Mouse (Mus musculus): ENCODE results near the gene Vwa1. TPM values are rescaled to one million over a fixed set of nuclear protein-coding genes. Genes with fewer than 3 reads are reported as not detected.

The Vwa1 gene
- total and polyA plus RNA-seq, 3 experiments: 0.13 to 1.8 (median 0.15) TPM

DNA sequence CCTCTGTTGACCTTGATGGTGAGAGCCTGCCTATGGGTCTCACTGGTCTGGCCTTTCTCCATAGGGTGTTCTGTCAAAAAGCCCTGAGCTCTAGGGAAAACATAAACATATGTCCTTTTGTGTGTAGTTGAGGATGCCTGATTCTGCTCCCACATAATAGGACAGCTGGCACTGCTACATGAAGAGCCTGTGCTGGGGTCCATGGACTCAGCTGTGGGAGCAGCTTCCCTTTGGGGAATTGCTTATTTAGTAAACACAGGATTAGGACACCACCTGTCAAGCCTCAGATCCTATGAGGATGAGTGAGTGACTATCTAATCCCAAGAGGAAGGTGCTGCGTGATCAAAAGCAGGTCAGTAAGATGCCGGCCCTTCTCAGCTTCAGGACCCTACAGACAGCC is 46.5 kb downstream of the Vwa1 start:
- no peak for DNase-seq (ENCODE audit: extremely low read depth)
- H3K4me2 ChIP-seq (ENCODE audit: insufficient read depth, low read depth, poor library complexity, severe bottlenecking): no peak overlapping the region
- H3K79me2 ChIP-seq (replicated peaks; ENCODE audit: control insufficient read depth, extremely low read depth, insufficient read depth, poor library complexity, severe bottlenecking): no peaks in the 10 kb centered on the region
- dilution Hi-C loops (cut with MboI; ENCODE audit: extremely low pct_ligation_motif_present, extremely low pct_unique_long_range_greater_than_20kb, low sequenced_read_pairs) (no loop called here), in situ Hi-C loops (cut with MboI; ENCODE audit: low pct_ligation_motif_present, low pct_unique_long_range_greater_than_20kb, low sequenced_read_pairs) (no loop called here)
- no peak overlapping the region for H3K27ac ChIP-seq (ENCODE audit: insufficient read depth, low read depth)
- no peaks in the 10 kb centered on the region for H3K4me1 ChIP-seq (ENCODE audit: control insufficient read depth in 1 of 2, insufficient read depth in 2 of 2)
- no peak overlapping the region for H3K4me3 ChIP-seq (replicated peaks in 1 of 3; ENCODE audit: low read depth in 2 of 3, low read length in 2 of 3, poor library complexity in 1 of 3)
- no peaks in the 10 kb centered on the region for H3K27me3 ChIP-seq (replicated peaks)
- peaks cover 63 to 89% of the 10 kb centered on the region in 2 experiments for H3K36me3 ChIP-seq (replicated peaks in 1 of 2; ENCODE audit: control insufficient read depth in 1 of 2, insufficient read depth in 1 of 2, low read length in 1 of 2)
- H3K9me3 ChIP-seq (replicated peaks; ENCODE audit: low read length): no peaks in the 10 kb centered on the region
- H3K9ac ChIP-seq (ENCODE audit: insufficient read depth, low read depth): no peak overlapping the region
- TF ChIP-seq CHD2 (IDR thresholded peaks at IDR 0.05; ENCODE audit: low read length): no peak

DNA sequence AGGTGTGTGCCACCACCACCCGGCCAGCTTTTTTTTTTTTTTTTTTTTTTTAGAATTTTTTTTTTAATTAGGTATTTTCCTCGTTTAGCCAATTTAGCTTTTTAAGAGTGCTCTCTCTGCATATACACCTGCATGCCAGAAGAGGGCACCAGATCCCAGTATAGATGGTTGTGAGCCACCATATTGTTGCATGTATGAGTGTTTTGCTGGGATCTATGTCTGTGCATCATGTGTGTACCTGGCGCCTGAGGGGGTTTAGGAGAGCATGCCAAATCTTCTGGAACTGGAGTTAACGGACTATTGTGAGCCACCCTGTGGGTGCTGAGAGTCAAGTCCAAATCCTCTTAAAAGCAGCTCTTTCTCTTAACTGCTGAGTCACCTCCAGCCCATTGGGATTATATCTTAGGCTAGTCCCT is 52.8 kb downstream of the Vwa1 start:
- in situ Hi-C loops (cut with MboI; ENCODE audit: low pct_ligation_motif_present, low pct_unique_long_range_greater_than_20kb, low sequenced_read_pairs) (no loop called here), dilution Hi-C loops (cut with MboI; ENCODE audit: extremely low pct_ligation_motif_present, extremely low pct_unique_long_range_greater_than_20kb, low sequenced_read_pairs) (no loop called here)
- H3K9ac ChIP-seq (ENCODE audit: insufficient read depth, low read depth): no peak overlapping the region
- no peaks in the 10 kb centered on the region; a peak in 1 of 4 replicates for H3K4me1 ChIP-seq (ENCODE audit: control insufficient read depth in 1 of 2, insufficient read depth in 2 of 2)
- peaks cover 48 to 74% of the 10 kb centered on the region in 2 experiments for H3K36me3 ChIP-seq (replicated peaks in 1 of 2; ENCODE audit: control insufficient read depth in 1 of 2, insufficient read depth in 1 of 2, low read length in 1 of 2)
- no peaks in the 10 kb centered on the region; the same call in 1 of the 2 replicates for H3K79me2 ChIP-seq (replicated peaks; ENCODE audit: control insufficient read depth, extremely low read depth, insufficient read depth, poor library complexity, severe bottlenecking)
- no peak overlapping the region; the same call in 1 of the 2 replicates for H3K27ac ChIP-seq (ENCODE audit: insufficient read depth, low read depth)
- H3K4me3 ChIP-seq (replicated peaks in 1 of 3; ENCODE audit: low read depth in 2 of 3, low read length in 2 of 3, poor library complexity in 1 of 3): no peak overlapping the region
- H3K4me2 ChIP-seq (ENCODE audit: insufficient read depth, low read depth, poor library complexity, severe bottlenecking): no peak overlapping the region
- H3K27me3 ChIP-seq (replicated peaks): no peaks in the 10 kb centered on the region
- H3K9me3 ChIP-seq (replicated peaks; ENCODE audit: low read length): no peaks in the 10 kb centered on the region
- no peak for TF ChIP-seq IRF4 (IDR thresholded peaks at IDR 0.05; ENCODE audit: low read depth, low read length)
- no peak for TF ChIP-seq MEF2A (IDR thresholded peaks at IDR 0.05; ENCODE audit: borderline replicate concordance, low read depth, low read length)
- TF ChIP-seq BHLHE40 (IDR thresholded peaks at IDR 0.05; ENCODE audit: low read depth, low read length): no peak
- TF ChIP-seq EP300 (IDR thresholded peaks at IDR 0.05; ENCODE audit: low read length): no peak
- no peak for TF ChIP-seq PAX5 (IDR thresholded peaks at IDR 0.05; ENCODE audit: low read length)
- TF ChIP-seq CTCF (conservative IDR thresholded peaks at IDR 0.05 in 1 of 2, IDR thresholded peaks at IDR 0.05 in 1 of 2; ENCODE audit: low read depth in 2 of 2, low read length in 2 of 2): peak; percentile 41 to 64; a peak in 3 of 4 replicates
- no peak for TF ChIP-seq NELFE (IDR thresholded peaks at IDR 0.05; ENCODE audit: low read depth, low read length)
- TF ChIP-seq ZC3H11A (IDR thresholded peaks at IDR 0.05; ENCODE audit: low read depth, low read length): no peak
- no peak for TF ChIP-seq USF2 (conservative IDR thresholded peaks at IDR 0.05; ENCODE audit: low read depth, low read length)
- no peak for TF ChIP-seq ZKSCAN1 (IDR thresholded peaks at IDR 0.05; ENCODE audit: borderline replicate concordance, low read depth, low read length)
- no peak for TF ChIP-seq MAZ (IDR thresholded peaks at IDR 0.05; ENCODE audit: low read depth, low read length)
- no peak for TF ChIP-seq TCF12 (IDR thresholded peaks at IDR 0.05; ENCODE audit: low read depth, low read length)
- no peak for TF ChIP-seq POLR2AphosphoS2 (IDR thresholded peaks at IDR 0.05; ENCODE audit: low read depth, low read length)
- no peak for TF ChIP-seq ELF1 (IDR thresholded peaks at IDR 0.05; ENCODE audit: low read depth, low read length)
- TF ChIP-seq ZNF384 (IDR thresholded peaks at IDR 0.05; ENCODE audit: low read depth, low read length): peak; percentile 57
- no peak for TF ChIP-seq JUND (conservative IDR thresholded peaks at IDR 0.05; ENCODE audit: low read depth, low read length)
- no peak for TF ChIP-seq E2F4 (IDR thresholded peaks at IDR 0.05; ENCODE audit: insufficient replicate concordance, low read depth, low read length)
- peak; percentile 45 for TF ChIP-seq SMC3 (IDR thresholded peaks at IDR 0.05; ENCODE audit: low read depth, low read length)
- no peak for TF ChIP-seq MAFK (IDR thresholded peaks at IDR 0.05; ENCODE audit: insufficient replicate concordance, low read length)
- no peak for TF ChIP-seq CHD1 (IDR thresholded peaks at IDR 0.05; ENCODE audit: low read depth, low read length)
- TF ChIP-seq CHD2 (IDR thresholded peaks at IDR 0.05; ENCODE audit: low read length): no peak
- no peak for TF ChIP-seq SIN3A (IDR thresholded peaks at IDR 0.05; ENCODE audit: low read length)
- no peak for TF ChIP-seq TBP (conservative IDR thresholded peaks at IDR 0.05; ENCODE audit: low read depth, low read length)
- TF ChIP-seq USF1 (IDR thresholded peaks at IDR 0.05; ENCODE audit: low read depth, low read length): no peak
- no peak for TF ChIP-seq UBTF (IDR thresholded peaks at IDR 0.05; ENCODE audit: low read depth, low read length)
- peak; percentile 47 for TF ChIP-seq RAD21 (IDR thresholded peaks at IDR 0.05; ENCODE audit: low read depth, low read length)
- peak; percentile 28 for DNase-seq (ENCODE audit: extremely low read depth)

Measured in CH12.LX (cell line).